Mouse (Mus musculus) layer of hippocampus, postnatal 36 days (tissue): ENCODE measurements at regions not wholly inside any gene's neighbourhood (a gene's known extent, or its start where the extent isn't known, plus 50 kb on each side); places are given as distances from the start of the nearest gene placed in this dataset.

Experiments used
- DNase-seq, 2 experiments: peaks; one replicate each; pipeline ENCODE4 v3.0.0; 2022

DNA sequence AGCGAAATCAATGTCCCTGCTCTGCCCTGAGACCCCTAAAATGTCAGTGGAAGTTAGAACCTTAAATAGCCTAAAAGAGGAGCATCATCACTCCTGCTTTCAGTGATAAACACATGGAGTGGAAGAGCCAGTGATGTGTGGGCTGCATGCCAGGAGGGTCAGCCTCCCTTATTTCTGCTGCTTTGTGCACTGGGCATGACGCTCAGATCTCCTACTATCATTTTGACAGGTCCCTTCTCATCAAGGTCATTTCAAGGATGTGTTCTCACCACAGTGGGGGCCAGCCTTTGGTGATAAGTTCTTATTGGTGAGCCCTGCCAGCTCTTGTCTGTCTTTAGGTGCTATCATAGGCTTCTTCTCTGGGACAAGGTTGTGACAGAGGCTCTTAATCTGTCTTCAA is 215.5 kb upstream of the Dynlrb2 start:
- no peak for DNase-seq

DNA sequence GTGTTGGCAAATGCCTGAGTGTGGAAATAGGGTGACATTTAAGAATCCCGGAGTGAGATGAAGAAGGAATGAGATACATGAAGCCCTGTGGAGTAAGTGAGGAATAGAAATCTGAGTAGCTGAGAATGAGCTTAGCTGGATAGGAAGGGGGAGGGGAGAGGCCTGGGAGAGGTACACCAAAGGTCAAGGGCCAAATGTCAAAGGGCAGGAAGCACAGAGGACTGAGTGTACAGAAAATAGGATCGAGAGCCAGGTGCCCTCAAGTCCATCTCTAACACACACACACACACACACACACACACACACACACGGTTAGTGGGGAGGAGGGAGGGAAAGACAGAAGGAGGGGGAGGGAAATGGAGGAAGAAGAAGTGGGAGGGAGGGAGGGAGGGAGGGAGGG is 220.8 kb upstream of the Dynlrb2 start:
- no peak for DNase-seq

DNA sequence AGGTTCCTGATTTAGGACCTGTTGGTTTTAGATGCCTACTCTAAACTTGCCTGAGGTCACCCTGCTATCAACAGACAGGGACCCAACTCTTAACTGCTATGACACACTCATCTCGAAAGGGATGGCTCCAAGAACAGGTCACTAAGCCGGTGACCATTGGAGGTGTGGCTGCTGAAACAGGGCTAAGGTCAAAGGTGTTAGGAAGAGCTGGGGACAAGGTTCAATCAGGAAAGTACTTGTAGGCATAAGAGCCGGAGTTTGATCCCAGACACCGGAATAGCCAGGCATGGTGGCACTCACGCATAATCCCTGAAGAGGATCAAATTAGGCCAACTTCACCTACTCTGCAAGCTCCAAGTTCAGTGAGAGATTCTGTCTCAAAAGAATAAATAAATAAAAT is 222.4 kb upstream of the Dynlrb2 start:
- no peak for DNase-seq

DNA sequence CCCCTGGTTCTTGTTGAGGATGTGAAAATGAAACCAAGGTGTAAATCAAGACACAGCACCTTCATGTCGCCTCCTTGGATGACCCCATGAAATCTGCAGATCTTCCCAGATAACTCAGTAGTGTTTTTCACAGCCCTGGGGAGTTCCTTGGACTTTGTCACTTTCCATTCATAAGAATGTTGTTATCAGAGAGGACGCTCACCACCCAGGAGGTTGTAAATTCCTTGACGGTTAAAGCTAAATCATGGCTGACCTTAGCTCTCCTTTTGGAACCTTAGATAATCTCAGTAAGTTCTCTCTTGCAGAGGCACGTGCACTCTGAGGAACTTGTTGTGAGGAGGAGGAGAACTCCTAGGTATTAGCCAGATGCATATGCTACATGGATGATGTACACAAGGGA is 229.8 kb upstream of the Dynlrb2 start:
- DNase-seq, result no peak

DNA sequence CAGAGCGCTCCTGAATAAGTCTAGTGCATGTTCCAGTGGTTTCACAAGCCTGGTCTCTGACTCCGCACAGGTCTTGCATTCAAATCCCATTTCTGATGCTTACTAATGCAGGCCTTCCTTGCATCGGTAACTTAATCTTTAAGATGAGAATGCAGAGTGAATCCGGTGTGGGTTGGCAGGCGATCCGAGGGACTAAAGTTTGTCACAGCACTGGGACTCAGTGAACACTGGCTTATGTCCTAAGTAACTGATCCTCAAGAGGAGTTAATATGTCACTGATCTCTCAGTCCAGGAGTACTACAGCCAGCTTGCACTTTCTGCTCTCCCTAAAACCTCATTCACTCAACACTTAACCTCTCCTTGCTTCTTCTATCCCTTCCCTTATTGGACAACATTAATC is 233.5 kb upstream of the Dynlrb2 start:
- no peak for DNase-seq

DNA sequence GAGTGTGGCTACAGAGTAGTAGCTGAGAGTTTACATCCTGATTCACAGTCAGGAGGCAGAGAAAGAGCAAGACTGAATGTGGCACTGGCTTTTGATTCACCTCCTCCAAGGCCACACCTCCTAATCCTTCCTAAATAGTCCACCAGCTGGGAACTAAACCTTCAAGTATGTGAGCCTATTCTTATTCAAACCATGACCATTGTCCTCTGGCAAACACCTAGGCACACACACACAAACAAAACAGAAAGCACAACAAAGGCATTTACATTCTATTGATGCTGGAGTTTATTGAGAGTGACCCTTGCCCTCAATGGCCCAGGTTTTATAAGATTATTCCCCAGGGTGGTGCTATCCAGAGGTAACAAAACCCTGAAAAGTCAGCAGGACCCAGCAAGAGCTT is 235.4 kb upstream of the Dynlrb2 start:
- DNase-seq, result no peak

DNA sequence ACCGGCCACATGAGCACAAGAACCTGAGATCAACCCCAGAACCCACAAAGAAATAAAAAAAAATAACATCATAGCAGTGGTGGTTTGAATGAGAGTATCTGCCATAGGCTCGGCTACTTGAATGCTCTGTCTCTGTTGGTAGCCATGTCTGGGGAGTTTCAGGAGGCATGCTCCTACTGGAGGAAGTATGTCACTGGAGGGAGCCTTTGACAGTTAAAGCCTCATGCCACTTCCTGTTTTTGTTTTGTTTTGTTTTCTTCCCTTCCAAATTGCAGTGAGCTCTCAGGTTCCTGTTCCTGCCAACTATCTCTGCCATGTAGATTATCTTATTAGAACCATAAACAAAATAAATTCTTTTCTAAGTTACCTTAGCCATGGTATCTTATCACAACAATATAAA is 236.1 kb upstream of the Dynlrb2 start:
- no peak for DNase-seq

DNA sequence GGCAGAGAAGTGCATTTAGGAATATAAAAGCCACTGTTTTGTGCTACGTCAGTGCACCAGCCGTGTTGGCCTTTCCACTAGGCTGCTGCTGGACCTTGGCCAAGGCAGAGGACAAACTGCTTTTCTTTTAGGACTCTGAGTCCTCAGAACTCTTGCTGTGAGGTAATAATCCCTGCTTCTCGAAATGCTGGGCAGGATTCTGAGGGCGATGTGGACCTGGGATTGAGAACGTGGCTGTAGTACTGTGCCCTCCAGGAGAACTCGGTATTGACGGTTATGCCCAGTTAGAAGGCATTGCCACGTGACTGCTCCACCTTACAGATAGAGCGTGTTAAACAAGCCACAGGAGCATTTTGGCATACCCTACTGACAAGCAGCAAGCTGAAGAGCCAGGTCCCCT is 236.6 kb upstream of the Dynlrb2 start:
- DNase-seq, result peak; percentile 5 to 7

DNA sequence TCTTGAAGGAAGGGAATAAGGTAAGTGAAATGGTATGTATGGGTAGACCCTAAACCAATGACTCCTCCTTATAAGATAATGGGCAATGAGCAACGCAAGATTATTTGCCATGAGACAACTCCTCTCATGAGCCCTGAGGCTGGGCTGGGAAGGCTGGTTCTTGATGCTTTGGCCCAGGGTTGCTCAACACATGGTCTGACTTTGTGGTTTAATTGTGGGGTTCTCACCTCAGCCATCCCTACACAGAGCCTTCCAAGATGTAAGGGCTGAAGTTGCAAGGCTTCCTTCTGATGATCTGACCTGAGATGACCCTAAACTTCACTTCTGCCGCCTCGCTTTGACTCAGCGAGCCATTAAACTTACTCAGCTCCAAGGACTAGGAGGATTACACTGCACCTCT is 237.8 kb upstream of the Dynlrb2 start:
- DNase-seq, result no peak

DNA sequence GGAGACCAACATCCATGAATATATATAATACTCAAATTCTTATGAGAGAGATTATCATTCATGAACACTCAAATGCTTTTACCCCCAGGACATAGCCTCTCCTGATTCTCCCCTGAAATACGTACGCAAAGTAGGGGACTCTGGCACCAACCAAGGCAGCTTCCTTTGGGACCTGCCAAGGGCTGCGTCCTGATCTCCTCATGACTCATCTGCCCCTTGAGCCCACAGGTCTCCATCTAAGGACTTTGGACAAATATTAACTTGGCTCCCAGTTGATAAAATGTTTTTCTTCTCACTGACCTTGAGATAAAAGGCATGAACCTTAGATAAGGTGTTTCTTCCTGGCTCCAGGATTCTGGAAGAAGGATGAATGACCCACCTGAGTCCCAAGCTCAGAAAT is 239.2 kb upstream of the Dynlrb2 start:
- DNase-seq, result no peak

DNA sequence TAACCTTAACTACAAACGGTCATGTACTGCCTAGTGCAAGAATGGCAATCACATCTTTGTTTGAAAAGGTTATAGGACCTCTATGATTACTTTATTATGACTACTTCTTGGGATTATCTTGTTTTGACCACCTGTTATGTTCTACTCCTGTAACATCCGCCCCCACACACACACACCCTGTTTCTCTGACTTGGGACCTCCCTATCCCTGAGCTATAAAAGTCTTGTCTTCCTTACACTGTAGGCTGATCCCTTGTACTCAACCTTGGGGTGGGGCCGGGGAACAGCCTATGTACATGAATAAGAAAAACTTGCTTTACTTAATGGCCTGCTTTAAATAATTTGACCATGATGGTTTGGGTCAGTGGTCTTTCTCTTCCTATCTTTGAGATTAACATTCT is 240.7 kb upstream of the Dynlrb2 start:
- DNase-seq, result no peak

DNA sequence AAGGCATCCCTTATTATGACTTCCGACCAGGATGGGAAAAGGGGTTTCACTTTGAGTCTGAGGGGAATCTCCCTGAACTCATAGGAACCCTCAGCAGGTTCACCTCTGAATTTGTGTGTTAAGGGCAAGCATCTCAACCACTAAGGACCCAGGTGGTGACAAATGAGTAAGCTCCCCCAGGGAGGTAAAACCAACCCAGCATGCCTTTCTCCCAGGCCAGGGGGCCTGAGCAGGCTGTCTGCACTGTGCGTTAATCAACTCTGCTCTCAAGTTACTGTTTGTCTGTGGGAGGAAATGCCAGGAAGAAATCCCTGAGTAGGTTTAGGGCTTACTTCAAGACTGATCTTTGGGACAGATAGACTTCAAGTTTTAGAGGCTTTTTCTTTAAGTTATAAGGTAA is 243.5 kb upstream of the Dynlrb2 start:
- no peak for DNase-seq

DNA sequence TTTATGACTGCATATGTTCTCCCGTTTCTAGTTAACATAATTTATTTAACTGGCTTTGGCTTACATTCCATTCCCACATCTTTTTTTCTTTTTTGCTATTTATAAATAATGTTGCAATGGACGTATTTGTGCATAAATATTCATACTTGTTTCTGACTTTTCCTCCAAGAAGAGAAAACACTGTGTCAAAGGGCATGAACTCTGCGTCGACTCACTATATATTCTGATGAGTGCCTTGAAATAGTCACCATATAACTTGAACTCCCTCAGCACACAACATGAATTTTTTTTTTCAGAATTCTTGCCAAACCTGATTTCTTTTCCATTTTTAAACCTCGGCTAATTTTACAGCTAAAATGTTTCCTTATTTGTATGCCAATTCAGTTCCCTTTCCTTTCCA is 249.4 kb upstream of the Dynlrb2 start:
- no peak for DNase-seq

DNA sequence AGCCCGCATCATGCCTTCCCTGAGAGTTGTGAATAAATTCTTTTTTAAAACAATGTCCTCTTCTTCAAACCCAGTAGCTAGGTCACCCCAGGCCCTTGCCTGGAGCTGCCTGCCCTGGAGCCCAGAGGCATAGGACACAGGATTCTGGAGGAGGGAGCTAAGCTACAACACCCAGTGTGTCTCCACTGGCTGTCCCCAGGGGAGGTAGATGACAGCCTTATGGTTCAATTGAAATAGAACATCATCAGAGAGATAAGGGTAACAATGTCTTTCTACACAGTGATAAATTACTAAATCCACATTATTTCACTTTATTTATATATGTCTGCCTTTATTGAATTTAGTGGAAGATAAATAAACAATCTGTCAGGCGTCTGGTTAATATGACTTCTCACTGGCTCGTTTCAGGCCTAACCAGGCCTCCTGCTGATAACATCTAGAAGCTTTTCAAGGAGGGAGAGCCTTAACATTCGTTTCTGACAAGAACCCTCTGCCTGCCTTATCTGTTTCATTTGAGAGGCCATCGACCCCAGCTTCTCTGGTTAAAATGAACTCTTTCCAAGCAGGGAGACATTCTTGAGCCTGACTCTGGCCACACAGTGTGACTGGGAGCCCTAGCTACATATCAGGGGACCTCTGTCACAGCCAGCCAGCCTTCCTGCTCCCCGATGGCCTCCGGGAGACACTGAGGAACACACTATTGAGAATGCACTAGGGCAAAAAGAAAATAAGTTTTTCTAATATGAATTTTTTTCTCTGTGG is 252.1 kb upstream of the Dynlrb2 start:
- DNase-seq, result no peak

DNA sequence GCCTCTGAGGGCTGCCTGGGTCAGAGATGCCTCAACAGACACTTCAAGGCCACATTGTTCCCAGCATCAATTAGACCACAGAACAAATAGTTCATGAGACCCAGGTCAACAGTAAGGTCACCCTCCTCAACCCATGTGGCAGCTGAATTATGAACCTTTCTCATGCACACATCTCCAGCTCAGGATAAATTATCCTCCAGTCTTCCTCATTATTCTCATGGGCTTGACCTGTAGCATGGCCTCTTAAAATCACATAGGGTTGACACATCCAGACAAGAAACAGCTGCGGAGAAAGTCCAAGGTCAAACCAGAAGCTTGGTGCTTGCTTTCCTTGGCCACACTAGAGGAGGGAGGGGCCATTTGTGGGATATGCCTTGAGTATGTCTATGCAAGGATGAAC is 256.4 kb upstream of the Dynlrb2 start:
- DNase-seq, result no peak

DNA sequence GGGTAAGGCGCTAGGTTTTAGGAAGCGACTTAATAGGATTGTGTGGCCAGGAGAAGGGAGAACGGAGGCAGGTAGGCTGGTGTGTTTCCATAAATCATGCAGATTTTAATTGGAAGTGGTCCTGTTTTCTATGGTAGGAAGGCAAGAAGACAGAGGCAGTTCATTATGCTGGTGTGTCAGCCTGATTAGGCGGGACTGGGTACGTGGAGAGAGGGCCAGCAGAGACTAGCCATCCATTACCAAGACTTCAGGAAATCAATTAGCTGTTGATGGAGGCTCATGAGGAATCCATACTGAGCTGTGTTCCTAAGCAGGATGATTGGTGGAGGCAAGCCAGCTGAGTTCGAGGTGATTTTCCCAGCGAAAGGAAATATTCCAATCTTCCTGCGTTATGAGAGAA is 261.3 kb upstream of the Dynlrb2 start:
- DNase-seq, result no peak

DNA sequence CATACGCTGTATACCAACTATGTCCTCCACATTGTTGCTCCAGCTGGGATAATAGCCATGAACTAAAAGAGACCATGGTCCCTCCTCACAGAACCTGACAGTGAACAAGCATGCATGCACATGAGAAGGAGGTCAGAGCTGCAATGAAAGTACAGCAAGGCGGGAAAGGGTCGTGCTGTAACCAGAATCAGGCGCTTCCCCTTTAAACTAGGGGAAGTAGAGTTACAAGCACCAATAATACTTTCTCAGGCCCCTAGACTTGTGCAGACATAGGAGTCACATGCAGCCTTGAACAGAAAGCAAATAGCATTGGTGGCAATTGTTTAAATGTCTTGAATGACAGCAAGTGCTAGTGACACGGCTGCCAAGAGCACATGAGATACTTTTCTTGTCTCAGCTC is 261.8 kb upstream of the Dynlrb2 start:
- no peak for DNase-seq

DNA sequence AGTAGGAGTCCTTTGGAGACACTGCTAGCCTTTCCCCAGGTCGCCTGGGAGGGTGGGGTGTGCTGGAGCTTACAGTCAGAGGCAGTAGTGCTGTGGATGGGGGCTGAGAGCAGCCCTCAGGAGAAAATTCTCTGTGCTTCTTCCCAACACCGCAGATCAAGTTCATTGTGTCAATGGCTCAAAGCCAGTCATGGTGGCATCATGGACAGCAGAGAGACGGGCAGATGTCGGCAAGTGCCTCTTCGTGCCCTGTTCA is 262.9 kb upstream of the Dynlrb2 start:
- no peak for DNase-seq

DNA sequence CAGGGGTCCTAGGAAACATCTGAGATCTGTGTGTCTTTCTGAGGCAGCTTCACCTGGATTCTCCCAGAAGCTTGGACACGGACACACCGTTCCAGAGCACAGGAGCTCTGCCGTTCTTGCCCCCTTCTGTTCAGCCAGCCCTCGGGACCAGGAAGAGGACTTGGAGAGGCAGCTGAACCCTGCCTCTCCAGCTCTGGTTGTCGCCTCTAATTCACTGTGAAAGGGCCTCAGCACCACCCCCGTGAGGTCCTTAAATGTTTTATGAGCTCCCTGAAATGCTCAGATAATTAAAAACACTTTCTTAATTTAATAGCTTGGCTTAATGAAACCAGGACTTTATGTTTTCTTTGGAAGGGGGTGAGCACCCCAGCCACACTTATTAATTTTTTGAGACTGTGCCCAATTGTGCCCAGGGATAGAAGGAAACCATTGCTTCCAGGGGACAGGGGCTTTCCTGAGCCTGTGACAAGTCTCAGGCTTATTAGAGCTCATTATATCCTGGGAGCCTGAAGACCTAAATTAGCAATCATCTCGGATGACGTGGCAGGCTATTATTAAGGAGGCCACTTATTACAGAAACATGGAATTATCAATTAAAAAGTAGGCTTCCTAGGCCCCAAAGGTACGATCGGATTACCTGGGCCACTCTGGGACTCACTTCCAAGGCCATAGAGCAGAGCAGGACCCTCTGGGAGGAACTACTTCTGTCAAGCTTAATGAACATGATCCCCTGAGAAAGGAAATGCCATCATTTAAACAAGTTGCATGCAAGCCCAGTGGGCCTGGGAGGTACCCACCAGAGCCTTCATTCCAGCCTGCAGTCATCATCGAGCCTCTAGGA is 263.4 kb upstream of the Dynlrb2 start:
- no peak for DNase-seq

DNA sequence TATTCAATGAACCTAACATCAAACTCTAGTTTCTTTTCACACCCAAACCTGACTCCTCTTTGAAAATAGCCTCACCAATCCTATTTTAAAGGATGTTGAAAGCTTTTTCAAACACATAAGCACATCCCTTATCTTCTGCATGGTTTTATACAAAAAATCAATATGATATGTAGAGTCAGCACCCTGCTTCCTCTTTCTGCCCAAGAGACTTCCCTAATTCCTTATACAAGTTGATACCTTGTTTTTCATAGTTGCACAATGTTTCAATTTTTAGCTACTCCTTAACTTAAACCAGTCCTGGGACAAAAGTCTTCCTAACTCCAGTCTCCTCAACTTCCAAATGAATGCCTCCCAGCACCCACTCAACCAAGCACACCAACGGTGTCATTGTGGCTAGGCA is 266.1 kb upstream of the Dynlrb2 start:
- DNase-seq, result no peak

DNA sequence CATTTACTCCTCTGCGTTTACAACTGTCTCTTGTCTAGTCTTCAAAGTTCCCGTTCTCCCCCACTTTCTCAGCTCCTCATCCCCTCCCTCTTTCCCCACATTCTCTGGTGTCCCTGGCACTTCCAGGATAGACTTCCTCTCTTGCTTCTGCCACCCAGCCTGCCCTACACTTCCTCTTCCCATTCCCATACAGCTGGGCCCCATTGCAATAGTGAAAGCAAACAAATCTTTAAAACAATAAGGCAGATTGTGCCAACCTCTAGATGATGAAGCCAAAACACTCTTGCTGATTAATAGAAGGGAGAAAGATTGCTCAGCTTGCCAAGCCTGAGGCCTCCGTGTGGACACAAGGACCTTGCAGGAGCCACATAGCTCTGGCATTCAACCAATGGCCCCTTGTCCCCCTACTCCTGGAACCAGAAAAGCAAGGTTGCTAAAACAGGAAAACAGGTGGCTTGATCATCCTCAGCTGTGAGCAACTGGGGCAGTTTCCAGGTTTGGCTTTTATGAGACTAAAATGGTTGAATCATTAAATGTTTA is 267.1 kb upstream of the Dynlrb2 start:
- DNase-seq, result peak; percentile 6 to 10

DNA sequence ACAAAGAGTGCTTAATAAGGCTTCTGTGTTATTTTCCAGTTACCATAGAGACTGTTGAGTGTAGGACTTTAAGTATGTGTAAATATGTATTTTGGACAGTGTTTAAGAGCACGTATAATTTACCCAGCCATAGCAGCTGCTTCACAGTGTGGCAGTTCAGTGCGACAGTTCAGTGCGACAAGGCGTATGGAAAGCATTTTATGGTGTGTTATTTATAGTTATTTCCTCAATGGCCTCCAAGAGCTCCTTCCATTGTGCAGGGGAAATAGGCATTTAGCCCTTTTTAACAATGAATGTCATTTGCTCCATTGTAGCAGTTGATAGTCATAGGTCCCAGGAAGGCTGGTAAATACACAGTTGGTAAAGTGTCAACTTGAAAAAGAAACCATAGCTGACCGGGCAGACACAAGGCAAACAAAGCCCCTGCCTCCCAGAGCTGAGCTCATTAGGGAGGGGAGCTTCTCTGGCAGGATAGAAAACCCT is 275.1 kb upstream of the Dynlrb2 start:
- no peak for DNase-seq

DNA sequence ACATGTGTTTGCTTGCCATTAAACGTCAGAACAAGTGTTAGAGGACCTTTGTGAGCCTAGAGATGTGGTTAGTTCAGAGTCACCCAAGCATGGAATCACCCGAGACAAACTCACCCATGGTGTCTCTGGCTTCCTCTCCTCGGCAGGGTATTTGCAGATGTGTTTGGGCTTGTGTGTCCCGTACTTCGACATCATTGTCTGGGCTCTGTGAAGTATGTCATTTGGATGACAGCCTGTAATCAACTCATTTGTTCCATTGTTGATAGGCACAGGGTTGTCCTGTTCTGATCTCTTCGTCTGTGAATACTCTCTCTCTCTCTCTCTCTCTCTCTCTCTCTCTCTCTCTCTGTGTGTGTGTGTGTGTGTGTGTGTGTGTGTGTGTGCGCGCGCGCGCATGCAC is 277.8 kb upstream of the Dynlrb2 start:
- DNase-seq, result no peak

DNA sequence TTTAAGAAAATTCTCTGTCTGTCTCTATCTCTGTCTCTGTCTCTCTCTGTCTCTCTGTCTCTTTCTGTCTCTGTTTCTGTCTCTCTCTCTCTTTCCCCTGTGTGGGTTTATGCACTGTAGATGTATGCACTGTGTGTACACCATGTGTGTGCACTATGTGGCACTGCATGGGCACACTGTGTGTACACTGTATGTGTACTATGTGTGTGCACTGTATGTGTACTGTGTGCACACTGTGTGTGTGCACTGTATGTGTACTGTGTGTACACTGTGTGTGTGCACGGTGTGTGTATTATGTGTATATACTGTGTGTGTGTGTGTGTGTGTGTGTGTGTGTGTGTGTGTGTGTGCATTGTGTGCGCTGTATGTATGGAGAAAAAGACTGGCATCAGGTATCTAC is 281.5 kb upstream of the Dynlrb2 start:
- no peak for DNase-seq
